Mouse (Mus musculus) C2C12 (cell line): ENCODE measurements around the gene Park7. TPM values are rescaled to one million over a fixed set of nuclear protein-coding genes. Genes with fewer than 3 reads are reported as not detected.
"Not testable (repeated sequence)": the region's sequence is repeated elsewhere in the genome, so short reads cannot be mapped to it uniquely, and the experiment has no call there.

ENCODE experiments used
- H3K27me3 ChIP-seq: one replicate; pipeline ENCODE4 v1.6.1; 2011; ENCODE audit not compliant: control insufficient read depth, insufficient read depth, insufficient read length
- H3K36me3 ChIP-seq: one replicate; pipeline ENCODE4 v1.6.1; 2011; ENCODE audit not compliant: control insufficient read depth, insufficient read depth
- H3K4me3 ChIP-seq: one replicate; pipeline ENCODE4 v1.5.1; 2011; ENCODE audit warnings: mild to moderate bottlenecking, control low read depth; ENCODE audit not compliant: poor library complexity, insufficient read depth, severe bottlenecking
- H3K79me2 ChIP-seq: one replicate; pipeline ENCODE4 v1.6.1; 2011; ENCODE audit not compliant: control insufficient read depth, insufficient read depth
- H3K79me3 ChIP-seq: one replicate; pipeline ENCODE4 v1.6.1; 2011; ENCODE audit warnings: low read depth, control low read depth
- H3ac ChIP-seq: one replicate; pipeline ENCODE3; 2011; ENCODE audit warnings: low read depth; ENCODE audit not compliant: control insufficient read depth, insufficient read length
- CEBPB ChIP-seq: IDR thresholded peaks from one replicate; pipeline ENCODE4 v1.6.1; 2011; ENCODE audit warnings: low read depth, mild to moderate bottlenecking, control low read depth, moderate library complexity
- CTCF ChIP-seq: IDR thresholded peaks from one replicate; pipeline ENCODE4 v1.5.1; 2011; ENCODE audit not compliant: control insufficient read depth, insufficient read depth, insufficient read length
- FOSL1 ChIP-seq: IDR thresholded peaks from one replicate; pipeline ENCODE4 v1.8.0; 2011; ENCODE audit warnings: mild to moderate bottlenecking, low read length; ENCODE audit not compliant: poor library complexity, insufficient read depth, severe bottlenecking
- MAX ChIP-seq: IDR thresholded peaks from one replicate; pipeline ENCODE4 v1.6.1; 2011; ENCODE audit warnings: mild to moderate bottlenecking, control low read depth
- MYOD1 ChIP-seq: IDR thresholded peaks from one replicate; pipeline ENCODE4 v1.6.1; 2011; ENCODE audit warnings: low read depth; ENCODE audit not compliant: control insufficient read depth, insufficient read length
- MYOG ChIP-seq: IDR thresholded peaks from one replicate; pipeline ENCODE4 v1.6.1; 2011; ENCODE audit not compliant: control insufficient read depth, insufficient read length; ENCODE audit errors: extremely low read depth
- USF1 ChIP-seq: IDR thresholded peaks from one replicate; pipeline ENCODE4 v1.6.1; 2011; ENCODE audit warnings: low read depth, mild to moderate bottlenecking, control low read depth, moderate library complexity
- polyA plus RNA-seq: library from polyadenylated mRNA; unstranded; fragments of >200 nt; fragmentation: generic; extraction: Trizol; gene quantifications from one replicate; pipeline ENCODE4 v1.2.1, GENCODE M21; 2012; ENCODE audit warnings: missing spikeins

Park7 gene
- polyA plus RNA-seq, 1 experiment, result 323 TPM

DNA sequence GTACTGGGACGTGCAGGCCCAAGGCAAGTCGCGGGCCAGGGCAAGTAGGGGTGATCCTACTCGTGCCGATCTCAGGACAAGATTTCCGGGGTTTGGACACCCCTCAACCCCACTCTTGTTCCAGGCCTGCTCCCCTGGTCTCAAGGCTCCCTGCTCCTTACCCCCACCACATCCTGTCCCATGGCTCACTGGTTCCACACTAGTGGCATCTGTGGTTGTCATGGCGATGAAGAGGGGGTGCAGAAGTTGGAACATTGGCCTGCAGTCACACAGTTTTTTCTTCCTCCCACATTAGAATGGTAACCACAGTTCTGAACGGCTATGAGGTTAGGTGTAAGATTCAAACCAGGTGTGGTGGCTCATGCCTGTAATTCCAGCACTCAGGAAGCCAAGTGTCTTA lies 7.0 kb upstream of the Park7 start:
- no peak overlapping the region for H3ac ChIP-seq
- no peaks in the 10 kb centered on the region for H3K79me3 ChIP-seq
- H3K4me3 ChIP-seq, result no peak overlapping the region
- H3K27me3 ChIP-seq, result no peaks in the 10 kb centered on the region
- H3K36me3 ChIP-seq, result no peaks in the 10 kb centered on the region
- H3K79me2 ChIP-seq, result no peaks in the 10 kb centered on the region
- TF ChIP-seq CTCF, result no peak
- no peak for TF ChIP-seq MAX
- no peak for TF ChIP-seq FOSL1
- no peak for TF ChIP-seq CEBPB
- no peak for TF ChIP-seq MYOD1
- no peak for TF ChIP-seq USF1
- no peak for TF ChIP-seq MYOG

DNA sequence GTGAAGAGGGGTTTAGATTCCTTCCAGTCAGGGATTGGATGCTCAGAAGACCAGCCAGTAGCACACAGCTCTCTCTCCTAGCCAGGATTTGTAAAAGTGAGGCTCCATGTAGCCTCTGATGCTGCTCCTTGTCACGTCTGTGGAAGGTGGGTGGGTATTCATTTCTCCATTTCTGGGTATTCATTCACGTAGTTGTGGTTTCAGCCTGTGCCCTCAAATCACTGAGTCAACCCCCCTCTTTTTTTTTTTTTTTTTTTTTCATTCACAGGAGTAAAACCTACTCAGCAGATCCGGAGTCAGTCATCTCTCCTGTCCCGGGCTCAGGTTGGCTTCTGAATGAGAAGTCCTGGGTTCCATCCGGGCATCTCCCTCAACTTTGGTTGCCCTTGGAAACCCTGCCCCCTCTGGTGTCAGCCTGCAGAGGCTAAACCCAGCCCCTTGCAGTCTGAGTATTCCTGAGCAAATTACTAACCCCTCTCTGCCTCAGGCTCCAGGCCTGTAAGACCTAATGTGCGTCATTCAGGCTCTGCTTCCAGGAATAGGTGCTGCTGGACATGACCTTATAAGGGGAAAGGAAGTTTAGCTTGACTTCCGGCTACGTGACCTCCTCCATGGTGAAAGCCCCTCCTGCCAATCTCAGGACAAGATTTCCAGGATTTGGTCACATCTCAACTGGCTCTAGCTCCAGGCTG lies 3.2 kb upstream of the Park7 start:
- H3K27me3 ChIP-seq, result no peaks in the 10 kb centered on the region
- peaks cover 3% of the 10 kb centered on the region for H3K79me3 ChIP-seq
- TF ChIP-seq FOSL1, result no peak
- no peak for TF ChIP-seq MAX
- no peak for TF ChIP-seq MYOD1
- H3ac ChIP-seq, result no peak overlapping the region
- H3K79me2 ChIP-seq, result peaks cover 18% of the 10 kb centered on the region
- no peak overlapping the region for H3K4me3 ChIP-seq
- H3K36me3 ChIP-seq, result no peaks in the 10 kb centered on the region

DNA sequence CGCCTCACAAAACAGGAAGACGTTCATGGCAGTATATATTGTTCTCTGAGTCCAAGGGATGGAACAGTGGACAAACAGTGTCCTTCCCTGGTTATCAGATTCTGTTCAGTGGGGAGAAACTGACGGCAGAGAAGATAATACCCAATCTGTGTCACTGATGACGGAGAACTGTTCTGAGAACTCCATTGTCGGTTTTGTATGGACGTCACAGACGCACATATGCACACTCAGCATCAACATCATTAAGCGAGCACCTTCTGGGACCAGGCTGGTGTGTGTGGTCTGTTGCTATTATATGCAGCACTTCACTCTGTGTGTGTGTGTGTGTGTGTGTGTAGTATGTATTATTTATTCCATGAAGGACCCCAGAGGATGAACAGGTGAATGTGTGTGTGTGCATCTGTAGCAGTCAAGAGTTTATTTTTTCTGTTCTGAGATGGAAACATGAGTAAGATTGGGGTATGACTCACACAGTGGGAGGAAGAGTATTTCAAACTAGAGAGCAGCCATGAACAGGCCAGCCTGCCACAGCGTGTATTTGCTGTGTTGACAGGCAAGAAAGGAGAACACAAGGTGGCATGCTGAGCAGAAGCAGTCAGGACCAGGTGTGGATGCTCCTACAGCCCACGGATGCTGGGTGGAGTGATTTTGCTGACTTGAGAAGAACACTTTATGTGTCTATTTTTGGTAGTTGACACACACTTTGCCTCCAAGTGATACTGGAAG lies 1.1 kb upstream of the Park7 start:
- H3ac ChIP-seq, result peak overlapping the region; percentile 75
- H3K4me3 ChIP-seq, result peak overlapping the region; percentile 49
- no peaks in the 10 kb centered on the region for H3K27me3 ChIP-seq
- TF ChIP-seq FOSL1 (no peak), MYOD1 (no peak), MYOG (no peak), MAX (no peak), CEBPB (no peak), USF1 (no peak), CTCF (no peak)
- peaks cover 18% of the 10 kb centered on the region for H3K79me2 ChIP-seq
- H3K36me3 ChIP-seq, result no peaks in the 10 kb centered on the region
- H3K79me3 ChIP-seq, result peaks cover 3% of the 10 kb centered on the region

DNA sequence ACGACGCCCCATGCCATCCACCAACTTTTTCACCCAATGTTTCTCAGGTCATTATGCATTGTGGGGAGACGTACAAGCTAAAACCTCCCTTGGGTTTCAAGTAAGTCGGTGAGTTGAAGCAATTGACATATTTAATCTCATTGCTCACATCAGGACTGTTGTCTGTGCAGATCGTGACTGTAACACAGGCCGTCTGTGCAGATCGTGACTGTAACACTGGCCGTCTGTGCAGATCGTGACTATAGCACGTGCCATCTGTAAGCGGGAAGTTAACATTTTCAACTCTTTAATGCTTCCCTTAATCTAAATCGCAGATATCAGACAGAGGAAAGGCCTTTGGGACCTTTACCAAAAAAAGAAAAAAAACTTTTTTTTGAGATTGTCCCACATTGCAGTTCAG lies 494 bp downstream of the Park7 start:
- Histone ChIP-seq H3K27me3 (no peaks in the 10 kb centered on the region), H3K79me2 (peaks cover 27% of the 10 kb centered on the region), H3K36me3 (no peaks in the 10 kb centered on the region), H3K79me3 (peaks cover 7% of the 10 kb centered on the region), H3K4me3 (peak overlapping the region; percentile 49), H3ac (peak overlapping the region; percentile 84)
- TF ChIP-seq CTCF (no peak), MAX (peak; percentile 26)

DNA sequence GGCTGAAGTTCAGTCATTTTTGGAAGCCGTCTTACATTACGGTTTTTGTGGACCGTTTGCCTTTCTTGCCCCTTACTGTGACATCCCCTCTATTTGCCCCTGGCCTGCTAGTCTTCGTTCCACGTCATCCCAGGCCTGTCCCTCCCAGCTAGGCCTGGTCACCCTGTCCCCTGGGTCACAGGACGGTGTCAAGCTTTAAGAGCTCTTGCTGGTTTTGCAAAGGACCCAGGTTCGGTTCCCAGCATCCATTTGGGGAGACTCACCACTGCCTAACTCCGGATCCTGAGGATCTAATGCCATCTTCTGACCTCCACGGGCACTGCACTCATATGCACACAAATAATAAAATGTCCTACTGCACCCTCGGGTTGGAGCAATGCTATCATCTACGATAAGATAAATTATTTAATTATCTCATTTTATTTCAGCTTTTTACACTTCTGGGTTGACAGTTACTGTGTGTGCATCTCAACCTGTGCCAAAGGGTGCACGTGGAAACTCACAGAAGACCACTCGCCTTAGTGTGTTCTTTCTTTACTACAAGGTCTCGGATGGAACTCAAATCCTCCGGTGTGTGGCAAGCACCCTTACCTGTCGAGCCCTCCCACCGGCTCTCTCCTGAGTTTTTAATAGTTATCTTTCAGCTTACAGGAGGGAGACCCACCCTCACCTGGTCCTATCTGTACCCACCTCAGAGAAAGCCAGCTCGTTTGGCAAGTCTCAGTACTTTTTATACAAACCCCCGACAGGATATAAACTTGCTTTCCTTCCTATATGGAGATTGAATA lies 3.9 kb downstream of the Park7 start:
- peaks cover 6% of the 10 kb centered on the region for H3K36me3 ChIP-seq
- H3ac ChIP-seq, result no peak overlapping the region
- peaks cover 18% of the 10 kb centered on the region for H3K79me3 ChIP-seq
- peaks cover 48% of the 10 kb centered on the region for H3K79me2 ChIP-seq
- H3K4me3 ChIP-seq, result no peak overlapping the region
- TF ChIP-seq CTCF (no peak), FOSL1 (no peak)
- H3K27me3 ChIP-seq, result no peaks in the 10 kb centered on the region

DNA sequence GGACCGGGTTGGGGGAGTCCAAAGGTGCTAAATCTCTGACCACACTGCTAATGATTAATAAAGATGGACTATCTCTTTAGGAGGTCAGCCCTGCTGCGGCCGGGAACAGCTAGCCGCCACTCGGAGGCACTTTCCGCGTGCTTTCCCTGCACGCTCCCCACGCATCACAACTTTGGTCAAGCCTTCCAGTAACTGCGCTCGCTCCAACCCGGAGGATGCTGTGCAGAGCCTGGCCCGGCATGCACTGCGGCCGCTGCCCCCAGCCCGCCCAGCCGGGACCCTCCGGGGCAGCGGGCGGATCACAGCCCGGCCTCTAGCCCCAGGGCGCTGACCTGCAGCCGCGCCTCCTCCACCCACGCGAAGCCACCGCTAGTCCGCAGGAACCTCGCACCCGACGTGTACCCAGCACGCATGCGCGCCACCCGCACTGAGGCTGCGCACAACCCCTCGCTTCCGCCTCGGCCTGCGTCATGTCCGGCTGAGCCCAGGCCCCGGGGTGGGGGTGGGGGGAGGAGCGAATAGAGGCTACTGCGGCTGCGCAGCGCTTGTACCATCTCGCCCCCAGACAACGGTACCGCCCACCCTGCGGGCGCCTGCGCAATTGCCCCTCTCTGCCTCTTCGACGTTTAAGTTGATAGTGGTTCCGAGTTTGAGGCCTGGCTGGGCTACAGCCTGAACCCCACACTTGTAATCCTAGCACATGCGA lies 4.6 kb downstream of the Park7 start:
- H3ac ChIP-seq, result peak overlapping the region; percentile 90
- peak overlapping the region; percentile 83 for H3K4me3 ChIP-seq
- peaks cover 40% of the 10 kb centered on the region for H3K79me2 ChIP-seq
- peaks cover 18% of the 10 kb centered on the region for H3K79me3 ChIP-seq
- no peaks in the 10 kb centered on the region for H3K27me3 ChIP-seq
- TF ChIP-seq MAX (no peak), MYOD1 (no peak), FOSL1 (no peak), MYOG (no peak), CTCF (no peak), USF1 (no peak), CEBPB (no peak)
- H3K36me3 ChIP-seq, result peaks cover 11% of the 10 kb centered on the region

DNA sequence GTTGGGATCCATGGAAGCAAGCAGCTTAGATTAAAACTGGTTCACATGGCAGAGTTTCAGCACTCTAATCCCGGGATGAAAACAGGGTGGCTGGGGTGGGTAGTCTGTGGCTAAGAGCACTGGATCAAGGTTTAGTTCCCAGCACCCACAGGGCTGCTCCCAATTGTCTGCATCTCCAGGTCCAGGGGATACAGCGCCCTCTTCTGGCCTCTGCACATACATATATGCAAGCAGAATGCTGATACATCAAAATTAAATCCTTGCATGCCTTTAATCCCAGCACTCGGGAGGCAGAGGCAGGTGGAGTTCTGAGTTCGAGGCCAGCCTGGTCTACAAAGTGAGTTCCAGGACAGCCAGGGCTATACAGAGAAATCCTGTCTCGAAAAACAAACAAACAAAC lies 5.7 kb downstream of the Park7 start:
- Histone ChIP-seq H3K79me2 (peaks cover 34% of the 10 kb centered on the region), H3K36me3 (peaks cover 17% of the 10 kb centered on the region), H3K79me3 (peaks cover 15% of the 10 kb centered on the region)
- H3K4me3 ChIP-seq, H3ac ChIP-seq, H3K27me3 ChIP-seq: not testable (repeated sequence)
